Mouse (Mus musculus) heart, embryonic 10.5 days (tissue): ENCODE measurements around the gene Nrde2. TPM values are rescaled to one million over a fixed set of nuclear protein-coding genes. Genes with fewer than 3 reads are reported as not detected.
A peak's percentile ranks its signal among the peaks of the same experiment; 100 is the strongest.

ENCODE experiments used
- DNase-seq: peaks from one replicate; pipeline ENCODE4 v3.0.0-alpha.2; 2017; ENCODE audit warnings: low spot score
- H3K27ac ChIP-seq: fragments of 300-500 bp; sonication (generic); 2 replicates; pipeline ENCODE4 v1.5.1; 2016; ENCODE audit warnings: mild to moderate bottlenecking
- H3K27me3 ChIP-seq: fragments of 300-500 bp; sonication (generic); 2 replicates; pipeline ENCODE4 v1.6.1; 2016; ENCODE audit warnings: mild to moderate bottlenecking; ENCODE audit not compliant: poor library complexity, insufficient read depth, severe bottlenecking
- H3K36me3 ChIP-seq: fragments of 300-500 bp; sonication (generic); 2 replicates; pipeline ENCODE4 v1.6.1; 2016; ENCODE audit warnings: mild to moderate bottlenecking, moderate library complexity
- H3K4me1 ChIP-seq: fragments of 300-500 bp; sonication (generic); 2 replicates; pipeline ENCODE4 v1.6.1; 2016; ENCODE audit warnings: mild to moderate bottlenecking
- H3K4me3 ChIP-seq: fragments of 300-500 bp; sonication (generic); 2 replicates; pipeline ENCODE4 v1.5.1; 2016; ENCODE audit warnings: mild to moderate bottlenecking, moderate library complexity
- H3K9me3 ChIP-seq: fragments of 300-500 bp; sonication (generic); 2 replicates; pipeline ENCODE4 v1.6.1; 2016; ENCODE audit warnings: mild to moderate bottlenecking, moderate library complexity
- WGBS: fragments of 180-500 bp; shearing (Covaris S2); methylation state at CpG from one replicate; pipeline ENCODE4 v1.1.7; 2016; 5-methylcytosine and 5-hydroxymethylcytosine counted together
- polyA plus RNA-seq: library from polyadenylated mRNA; unstranded; fragments of >200 nt; fragmentation: Nextera tagmentation; extraction: Ambion mirVana; gene quantifications from 2 replicates; pipeline ENCODE4 v1.2.1, GENCODE M21; 2016

Nrde2 gene
- polyA plus RNA-seq, result 10.3 and 12.0 TPM in 2 replicates

DNA sequence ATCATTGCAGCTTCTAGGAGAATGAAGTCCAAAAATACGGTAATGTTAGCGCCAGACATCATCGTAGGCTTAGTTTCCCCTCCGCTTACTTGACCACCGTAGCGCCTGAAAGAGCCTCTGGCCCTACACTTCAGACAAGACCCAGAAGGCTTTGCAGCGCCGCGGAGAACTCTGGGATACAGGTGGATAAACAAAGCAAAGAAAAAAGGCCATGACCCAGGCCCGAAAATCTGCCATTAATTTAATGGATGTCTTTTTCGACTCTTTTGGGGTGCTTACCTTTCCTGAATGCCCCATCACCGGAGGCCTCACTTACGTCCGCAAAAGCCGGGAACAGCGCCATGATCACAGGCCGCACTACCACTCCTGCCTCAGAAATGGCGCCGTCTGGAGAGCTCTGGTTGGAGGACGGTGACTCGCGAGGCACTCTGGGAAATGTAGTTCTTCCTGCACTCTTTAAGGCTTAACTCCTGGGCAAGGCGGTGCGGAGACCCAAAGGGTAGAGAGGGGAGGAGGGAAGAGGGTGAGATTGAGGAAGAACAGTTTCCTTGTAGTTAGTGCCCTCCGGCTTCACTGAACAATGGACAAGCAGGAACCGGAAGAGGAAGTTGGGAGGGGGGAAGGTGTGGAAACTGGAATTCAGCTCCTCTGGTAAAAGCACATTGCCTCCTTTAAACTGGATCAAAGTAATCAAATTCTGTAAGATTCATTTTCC, at the start of gene Nrde2:
TSS of gene Nrde2 (minus strand) at position 393 of the 715 bp plus-strand sequence.
- peak; percentile 97 for DNase-seq
- H3K36me3 ChIP-seq, result no peaks in the 10 kb centered on the region
- H3K9me3 ChIP-seq, result no peaks in the 10 kb centered on the region
- peaks cover 7% of the 10 kb centered on the region; the same call in 1 of the 2 replicates for H3K4me1 ChIP-seq
- H3K4me3 ChIP-seq, result peak within 1 kb of the TSS; percentile 68
- no peaks in the 10 kb centered on the region for H3K27me3 ChIP-seq
- peak within 1 kb of the TSS; percentile 94 for H3K27ac ChIP-seq
- WGBS, result under 1% methylated on average over 26 of the region's 26 CpGs

DNA sequence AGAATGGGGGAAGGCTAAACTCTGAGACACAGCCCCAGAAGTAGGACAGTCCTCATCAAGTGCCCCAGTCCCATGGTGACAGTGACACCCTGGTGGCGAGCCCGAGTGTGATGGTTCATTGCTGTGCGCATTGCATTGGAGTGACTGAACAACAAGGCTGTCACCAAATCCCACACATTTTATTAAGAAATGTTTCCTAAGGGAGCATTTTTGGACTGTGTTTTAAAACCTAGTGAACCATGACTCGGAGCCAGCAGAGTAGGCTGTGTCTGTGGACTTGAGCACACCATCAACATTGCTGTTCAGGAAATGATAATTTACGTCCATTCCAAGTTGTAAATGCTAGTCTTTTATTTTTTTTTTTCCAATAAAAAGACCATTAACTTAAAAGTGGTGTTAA, 47.5 kb upstream of the Nrde2 start:
- Histone ChIP-seq H3K9me3 (no peaks in the 10 kb centered on the region), H3K36me3 (peaks cover 72% of the 10 kb centered on the region), H3K4me3 (no peak overlapping the region), H3K27ac (no peak overlapping the region), H3K4me1 (peaks cover 11% of the 10 kb centered on the region), H3K27me3 (no peaks in the 10 kb centered on the region)
- 94% methylated on average over 5 of the region's 5 CpGs for WGBS
- DNase-seq, result no peak

DNA sequence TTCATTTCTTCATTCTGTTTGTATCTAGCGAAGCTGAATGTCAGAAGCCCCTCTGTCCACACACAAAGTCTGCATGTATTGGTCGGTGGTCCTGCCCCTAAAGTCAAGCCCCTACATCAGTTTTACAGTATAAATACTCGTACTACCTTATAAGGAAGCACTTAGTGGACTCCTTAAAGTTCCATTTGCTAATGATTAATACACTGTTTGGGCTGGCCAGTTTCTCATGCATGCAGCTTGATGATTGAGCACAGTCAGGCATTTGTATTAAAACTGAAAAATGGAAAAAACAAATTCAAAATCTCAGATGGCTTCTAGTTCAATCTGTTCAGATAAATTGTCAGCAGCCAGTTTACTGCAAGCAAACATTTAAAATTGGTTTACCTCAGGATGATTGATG, 47.1 kb upstream of the Nrde2 start:
- DNase-seq, result no peak
- Histone ChIP-seq H3K4me3 (no peak overlapping the region), H3K36me3 (peaks cover 72% of the 10 kb centered on the region), H3K27me3 (no peaks in the 10 kb centered on the region), H3K9me3 (no peaks in the 10 kb centered on the region), H3K27ac (no peak overlapping the region), H3K4me1 (peaks cover 15% of the 10 kb centered on the region)
- WGBS, result 85% methylated on average over 3 of the region's 3 CpGs

DNA sequence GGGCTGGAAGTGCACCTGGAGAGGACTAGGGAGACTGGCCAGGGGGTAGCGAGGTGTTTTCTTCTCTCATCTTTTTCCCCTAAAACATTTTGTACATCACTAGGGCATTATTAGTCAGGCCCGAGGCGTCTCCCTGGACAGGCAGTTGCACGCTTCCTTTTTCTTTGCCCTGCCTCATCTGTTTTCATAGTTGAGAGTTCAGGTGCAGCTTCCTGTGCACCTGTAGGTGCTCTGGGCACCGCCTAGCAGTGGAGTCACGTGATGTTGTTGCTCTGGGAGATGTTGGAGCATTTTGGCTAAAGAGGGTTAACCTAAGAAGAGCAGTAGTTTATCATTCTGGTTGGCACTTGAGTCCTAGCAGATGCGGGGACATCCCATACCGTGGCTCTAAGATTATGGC, 45.7 kb upstream of the Nrde2 start:
- no peaks in the 10 kb centered on the region for H3K27me3 ChIP-seq
- no peak for DNase-seq
- H3K9me3 ChIP-seq, result no peaks in the 10 kb centered on the region
- H3K27ac ChIP-seq, result no peak overlapping the region
- H3K36me3 ChIP-seq, result peaks cover 72% of the 10 kb centered on the region
- H3K4me1 ChIP-seq, result peaks cover 17% of the 10 kb centered on the region
- H3K4me3 ChIP-seq, result no peak overlapping the region
- 91% methylated on average over 8 of the region's 8 CpGs for WGBS

DNA sequence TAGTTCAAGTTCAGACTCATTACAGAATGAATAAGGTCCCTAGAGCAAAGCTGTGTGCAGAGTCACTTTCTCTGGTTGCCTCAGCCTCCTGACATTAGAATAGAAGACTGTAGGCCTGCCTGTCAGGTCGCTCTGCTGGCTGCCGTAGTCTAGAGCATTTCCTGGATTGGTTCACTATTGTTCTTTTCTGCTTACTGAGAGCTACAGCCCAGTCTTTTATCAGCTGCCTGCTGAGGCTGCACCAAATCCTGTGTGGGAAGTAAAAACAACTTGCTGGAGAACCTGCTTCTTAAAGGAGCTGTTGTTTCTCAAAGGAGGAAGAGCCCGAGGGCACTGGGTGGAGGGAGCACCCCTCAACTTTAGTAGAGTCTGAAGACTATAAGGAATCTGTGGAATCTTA, 44.3 kb upstream of the Nrde2 start:
- H3K36me3 ChIP-seq, result peaks cover 64% of the 10 kb centered on the region
- no peak for DNase-seq
- no peaks in the 10 kb centered on the region for H3K27me3 ChIP-seq
- H3K9me3 ChIP-seq, result no peaks in the 10 kb centered on the region
- H3K27ac ChIP-seq, result no peak overlapping the region
- H3K4me1 ChIP-seq, result peaks cover 21% of the 10 kb centered on the region
- WGBS, result 57% methylated on average over 3 of the region's 3 CpGs
- H3K4me3 ChIP-seq, result no peak overlapping the region

DNA sequence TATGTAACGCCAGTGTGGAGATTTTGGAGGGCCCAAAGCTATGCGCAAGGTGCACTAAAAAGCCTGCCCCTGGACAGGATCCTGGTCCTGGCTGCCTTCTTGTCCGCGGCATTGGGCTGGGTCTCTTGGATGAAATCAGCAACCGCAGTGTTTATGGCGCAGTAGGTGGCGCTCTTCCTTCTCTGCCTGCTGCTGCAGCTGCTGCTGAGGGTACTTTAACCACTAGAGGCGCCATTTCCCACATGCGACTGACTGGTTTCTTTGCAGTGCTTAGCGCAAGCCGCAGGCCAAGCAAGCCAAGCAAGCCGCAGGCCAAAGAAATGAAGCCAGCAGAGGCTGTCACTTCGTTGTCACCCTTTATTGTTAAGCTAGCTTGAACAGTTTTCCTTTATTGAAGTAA, 42.4 kb upstream of the Nrde2 start:
- Histone ChIP-seq H3K36me3 (peaks cover 46% of the 10 kb centered on the region), H3K27me3 (no peaks in the 10 kb centered on the region), H3K27ac (no peak overlapping the region), H3K4me1 (peaks cover 23% of the 10 kb centered on the region), H3K9me3 (no peaks in the 10 kb centered on the region), H3K4me3 (peak overlapping the region; percentile 100)
- 2% methylated on average over 13 of the region's 13 CpGs for WGBS
- DNase-seq, result peak; percentile 95

DNA sequence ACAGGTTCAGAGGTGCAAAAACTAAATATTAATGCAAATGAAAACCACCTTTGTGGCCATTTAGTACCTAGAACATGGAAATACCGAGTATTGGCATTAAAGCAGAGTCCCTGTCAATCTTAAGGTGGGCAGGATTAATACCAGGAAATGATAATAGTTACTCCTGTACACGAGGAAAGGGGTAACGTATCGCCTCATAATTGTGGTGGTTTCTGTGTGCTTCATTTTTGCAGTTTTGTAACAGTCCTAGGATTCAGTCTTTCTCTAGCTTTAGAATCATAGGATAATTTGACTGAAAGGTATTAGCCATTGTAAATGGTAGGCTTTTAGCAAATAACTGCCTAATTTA, 41.9 kb upstream of the Nrde2 start:
- peaks cover 23% of the 10 kb centered on the region for H3K4me1 ChIP-seq
- H3K27ac ChIP-seq, result no peak overlapping the region
- H3K27me3 ChIP-seq, result no peaks in the 10 kb centered on the region
- peaks cover 41% of the 10 kb centered on the region for H3K36me3 ChIP-seq
- WGBS, result 49% methylated on average over 4 of the region's 4 CpGs
- peak overlapping the region; percentile 100 for H3K4me3 ChIP-seq
- no peaks in the 10 kb centered on the region for H3K9me3 ChIP-seq
- no peak for DNase-seq

DNA sequence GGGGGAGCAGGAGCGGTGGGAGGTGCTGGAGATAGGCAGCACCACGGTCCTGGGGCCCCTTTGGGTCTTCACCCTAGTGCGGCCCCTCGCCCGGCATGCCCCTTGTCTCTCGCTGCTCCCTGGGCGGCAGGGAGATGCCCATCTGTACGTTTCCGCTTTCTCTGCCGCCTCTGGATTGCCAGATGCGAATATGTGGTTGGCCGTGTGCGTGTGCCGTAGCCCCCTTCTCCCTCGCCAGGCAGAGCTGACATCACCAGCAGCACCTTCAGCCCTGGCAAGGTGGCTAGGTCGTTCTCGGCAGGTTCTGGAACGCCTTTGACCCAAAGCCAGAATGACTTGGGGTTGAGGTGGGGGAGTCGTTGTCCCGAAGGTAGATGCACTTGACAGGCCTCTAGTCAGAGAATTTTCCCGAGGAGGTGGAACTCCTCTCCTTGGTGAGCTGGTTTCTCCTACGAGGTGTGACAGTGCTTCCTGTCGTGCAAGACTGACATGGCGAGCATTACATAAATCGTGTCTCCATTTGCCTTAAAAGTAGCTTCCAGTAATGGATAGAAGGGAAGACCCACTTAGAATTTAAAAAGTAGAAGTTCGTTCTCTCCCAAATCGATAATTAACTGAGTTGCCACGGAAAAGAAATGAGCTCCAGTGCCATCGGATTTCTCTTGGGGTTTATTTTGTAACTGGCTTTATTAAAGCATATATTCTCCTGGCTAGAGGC, 41.4 kb upstream of the Nrde2 start:
- Histone ChIP-seq H3K4me3 (peak overlapping the region; percentile 100), H3K27me3 (no peaks in the 10 kb centered on the region), H3K9me3 (no peaks in the 10 kb centered on the region), H3K36me3 (peaks cover 36% of the 10 kb centered on the region), H3K4me1 (peaks cover 23% of the 10 kb centered on the region), H3K27ac (peak overlapping the region; percentile 96)
- 6% methylated on average over 29 of the region's 29 CpGs for WGBS
- peak; percentile 88 for DNase-seq

DNA sequence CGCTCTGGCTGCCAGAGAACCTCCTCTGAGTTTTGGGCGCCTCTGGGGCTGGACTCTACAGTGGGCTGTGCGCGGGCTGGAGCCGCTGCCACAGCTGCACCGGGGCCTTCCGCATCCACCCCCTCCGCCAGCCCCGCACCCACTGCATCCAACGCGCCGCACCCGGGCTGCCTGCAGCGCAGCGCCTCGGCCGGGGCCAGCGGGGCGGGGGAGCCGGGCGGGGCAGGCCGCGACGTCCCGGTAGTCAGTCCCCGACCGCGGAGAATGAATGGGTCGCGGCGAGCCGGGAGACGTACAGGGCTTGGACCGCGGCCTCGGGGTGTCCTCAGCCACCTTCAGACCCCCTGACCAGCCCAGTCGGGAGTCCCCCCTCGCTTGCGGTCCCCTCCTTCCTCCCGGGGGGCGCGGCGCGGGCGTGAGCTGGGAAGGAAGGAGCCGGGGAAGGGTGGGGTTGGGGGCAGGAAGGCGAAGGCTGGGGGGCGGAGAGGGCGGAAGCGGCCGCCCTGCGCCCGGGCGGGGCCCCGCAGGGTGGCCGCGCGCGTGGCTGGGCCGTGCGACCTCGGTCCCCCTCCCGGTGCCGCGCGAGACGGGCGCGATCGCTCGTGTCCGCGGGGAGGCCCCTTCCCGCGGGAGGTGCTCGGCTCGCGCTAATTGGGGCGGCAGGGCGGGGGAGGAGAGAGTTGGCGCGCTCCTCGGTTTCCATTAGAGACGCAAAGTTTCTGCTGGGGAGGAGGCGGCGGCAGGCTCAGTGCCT, 40.6 kb upstream of the Nrde2 start:
- H3K36me3 ChIP-seq, result peaks cover 29% of the 10 kb centered on the region
- peak overlapping the region; percentile 96 for H3K27ac ChIP-seq
- H3K4me1 ChIP-seq, result peaks cover 23% of the 10 kb centered on the region
- no peaks in the 10 kb centered on the region for H3K27me3 ChIP-seq
- H3K9me3 ChIP-seq, result no peaks in the 10 kb centered on the region
- peak overlapping the region; percentile 100 for H3K4me3 ChIP-seq
- under 1% methylated on average over 82 of the region's 86 CpGs for WGBS
- DNase-seq, result peak; percentile 82

DNA sequence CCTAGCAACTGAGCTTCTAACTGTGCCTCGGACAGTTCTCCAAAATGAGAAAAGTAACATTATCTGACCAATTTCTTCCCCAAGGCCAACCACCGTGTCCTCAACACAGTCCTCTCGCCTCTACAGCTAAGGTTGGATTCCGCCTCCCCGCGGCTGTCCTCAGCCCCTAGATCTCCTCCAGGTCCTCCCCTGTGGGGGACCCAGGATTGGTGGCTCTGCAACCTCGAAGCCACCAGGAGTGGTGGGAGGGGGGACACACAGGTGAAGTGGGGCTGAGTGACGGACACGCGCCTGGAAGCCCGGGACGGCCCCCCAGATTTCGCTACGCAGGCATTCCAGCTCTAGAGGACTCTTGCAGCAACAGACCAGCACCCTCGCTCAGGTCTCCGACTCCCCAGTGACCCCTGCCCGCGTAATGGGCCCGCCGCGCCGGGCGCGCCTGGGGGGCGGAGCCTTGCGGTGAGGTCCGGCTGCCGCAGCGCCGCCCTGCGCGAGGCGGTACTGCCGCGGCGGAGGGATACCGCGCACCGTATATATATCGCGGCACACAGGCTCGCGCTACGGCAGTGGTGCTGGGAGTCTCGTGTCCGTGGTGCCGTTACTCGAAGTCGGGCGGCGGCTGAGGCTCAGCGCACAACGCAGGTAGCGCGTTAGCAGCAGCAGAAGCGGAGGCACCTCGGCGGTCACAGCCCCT, 39.7 kb upstream of the Nrde2 start, which contains the start of gene Calm1:
TSS of gene Calm1 (plus strand) at position 469 of the 694 bp plus-strand sequence.
- H3K9me3 ChIP-seq, result no peaks in the 10 kb centered on the region
- peak within 1 kb of the TSS; percentile 96 for H3K27ac ChIP-seq
- peak; percentile 96 for DNase-seq
- under 1% methylated on average over 58 of the region's 58 CpGs for WGBS
- no peaks in the 10 kb centered on the region for H3K27me3 ChIP-seq
- peaks cover 23% of the 10 kb centered on the region for H3K4me1 ChIP-seq
- peak within 1 kb of the TSS; percentile 100 for H3K4me3 ChIP-seq
- peaks cover 19% of the 10 kb centered on the region for H3K36me3 ChIP-seq

DNA sequence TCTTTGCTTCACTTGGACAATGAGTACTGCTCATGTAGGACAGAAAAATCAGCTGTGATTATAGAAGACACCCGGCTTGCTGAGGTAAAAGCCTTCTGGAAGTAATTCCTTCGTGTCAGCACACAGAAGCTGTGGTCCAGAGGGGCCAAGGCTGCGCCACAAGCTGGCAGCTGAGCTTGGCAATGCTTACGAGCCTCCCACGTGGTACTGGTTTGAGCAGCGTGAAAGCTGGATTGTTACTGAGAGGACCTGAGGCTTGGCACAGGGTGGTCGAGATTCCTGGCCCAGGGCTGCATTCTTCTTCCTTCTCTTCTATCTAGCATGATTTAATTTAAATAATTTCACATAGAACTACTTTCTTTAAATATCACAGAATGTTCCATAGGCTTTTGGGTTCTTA, 37.3 kb upstream of the Nrde2 start:
- H3K9me3 ChIP-seq, result no peaks in the 10 kb centered on the region
- no peak overlapping the region for H3K4me3 ChIP-seq
- WGBS, result 68% methylated on average over 7 of the region's 7 CpGs
- peaks cover 16% of the 10 kb centered on the region for H3K4me1 ChIP-seq
- DNase-seq, result no peak
- H3K36me3 ChIP-seq, result no peaks in the 10 kb centered on the region
- H3K27ac ChIP-seq, result no peak overlapping the region
- no peaks in the 10 kb centered on the region for H3K27me3 ChIP-seq

DNA sequence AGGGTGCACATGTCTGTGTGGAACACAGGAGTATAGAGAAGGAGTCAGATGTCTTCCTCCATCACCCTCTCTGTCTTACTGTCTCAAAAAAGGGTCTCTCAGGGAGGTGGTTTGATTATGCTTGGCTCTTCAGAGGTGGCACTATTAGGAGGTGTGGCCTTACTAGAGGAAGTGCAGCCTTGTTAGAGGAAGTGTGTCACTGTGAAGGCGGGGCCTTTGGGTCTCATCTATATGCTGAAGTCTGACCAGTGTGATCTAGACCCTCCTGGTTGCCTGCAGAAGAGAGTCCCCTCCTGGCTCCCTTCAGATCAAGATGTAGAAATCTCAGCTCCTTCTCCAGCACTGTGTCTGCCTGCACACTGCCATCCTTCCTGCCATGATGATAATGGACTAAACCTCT, 34.7 kb upstream of the Nrde2 start:
- H3K27ac ChIP-seq, result no peak overlapping the region
- 84% methylated on average over 1 of the region's 1 CpGs for WGBS
- peaks cover 6% of the 10 kb centered on the region; the same call in 1 of the 2 replicates for H3K4me1 ChIP-seq
- no peaks in the 10 kb centered on the region for H3K9me3 ChIP-seq
- H3K36me3 ChIP-seq, result no peaks in the 10 kb centered on the region
- no peaks in the 10 kb centered on the region for H3K27me3 ChIP-seq
- no peak overlapping the region for H3K4me3 ChIP-seq
- DNase-seq, result no peak
